In the genomic region with DNA sequence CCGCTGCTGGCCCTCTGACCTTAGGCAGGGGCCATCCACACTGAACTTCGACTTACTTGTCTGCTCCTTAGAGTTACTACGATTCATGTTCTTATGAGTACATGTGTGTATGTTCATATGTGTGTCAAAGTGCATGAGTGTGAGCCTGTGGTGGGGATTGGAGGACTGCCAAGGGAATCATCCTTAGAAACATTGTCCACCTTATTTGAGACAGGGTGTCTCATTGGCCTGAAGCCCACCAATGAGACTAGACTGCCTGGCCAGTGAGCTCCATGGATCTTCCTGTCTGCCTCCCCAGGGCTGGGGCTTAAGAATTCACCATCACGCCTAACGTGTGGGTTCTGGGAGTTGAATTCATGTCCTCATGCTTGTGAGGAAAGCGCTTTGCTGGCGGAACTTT, we compare ENCODE assay signal across 21 mouse cellular contexts. TPM values are rescaled to one million over a fixed set of nuclear protein-coding genes. Genes with fewer than 3 reads are reported as not detected.
DNase-seq lines count a peak whose midpoint lies in the region; TF ChIP-seq lines count a peak whose summit lies in the region.
"Had no signal": no experiment of that assay in that cellular context is flagged by ENCODE, and none has a peak within 500 bp of the region (broad histone marks: within the 10 kb centered on the region; RNA-seq: fewer than 3 reads in every experiment).

No protein-coding gene starts in this region.

- intact Hi-C loops in heart, postnatal 10 days (cut with DNase I): no loop called here
- intact Hi-C loops in left cerebral cortex, adult 2 months (cut with DNase I): loop anchor here (2.0 to 5.0 kb wide), 4 partner anchors 14 to 127 kb away; no protein-coding TSS in a partner anchor
- intact Hi-C loops in left cerebral cortex, postnatal 36 days (cut with DNase I): no loop called here

- no peak overlapping the region for H3K4me3 ChIP-seq in left cerebral cortex, adult 2 months
- H3K4me3 ChIP-seq: embryonic facial prominence, embryonic 13.5 days; embryonic facial prominence, embryonic 15.5 days; erythroblast, embryonic 14.5 days; forebrain, embryonic 10.5 days; forebrain, embryonic 12.5 days had no signal

- peak; percentile 72 for DNase-seq in heart, adult 11 months
- DNase-seq in heart, postnatal 10 days: no peak
- DNase-seq in left cerebral cortex, adult 2 months (ENCODE audit: extremely low spot score in 1 of 2, low spot score in 2 of 2): no peak
- no peak for DNase-seq in left cerebral cortex, postnatal 36 days (ENCODE audit: low spot score in 2 of 2)
- DNase-seq in retina, postnatal 1 day: peak; percentile 41
- DNase-seq in retina, embryonic 14.5 days (ENCODE audit: low spot score): no peak
- no peak for DNase-seq in embryo, embryonic 11 days
- DNase-seq: adrenal gland, adult 2 months; adrenal gland, postnatal 10 days; adrenal gland, postnatal 25 days; cerebellum, adult 11 months; cerebellum, adult 2 months; cerebellum, adult 9-10 months; cerebellum, postnatal 14 days; cerebellum, postnatal 36 days had no signal

- no peak for TF ChIP-seq CTCF in left cerebral cortex, adult 2 months (IDR thresholded peaks at IDR 0.05)

- H3K27ac ChIP-seq in left cerebral cortex, adult 2 months: peak overlapping the region; percentile 87
- H3K27ac ChIP-seq: embryonic facial prominence, embryonic 13.5 days; embryonic facial prominence, embryonic 15.5 days; forebrain, embryonic 10.5 days; forebrain, embryonic 12.5 days had no signal

RNA-seq across cellular contexts. Expression of a gene that starts 16.8 kb away (rescaled TPM):
- total RNA-seq in heart, postnatal 10 days (2021): under 1 TPM; 0.55 TPM
- total RNA-seq in left cerebral cortex, adult 2 months (2021): 100 to 1,000 TPM; 729 to 754 TPM
- 100 to 1,000 TPM; 722 to 790 TPM for total RNA-seq in left cerebral cortex, postnatal 36 days (2021)
- total RNA-seq: common myeloid progenitor, adult 5-6 weeks had no signal

Comparison
In these comparisons a context has a peak if more than half of its experiments do, and no peak if none do; other contexts are left out.
1. DNase-seq: peak in heart, adult 11 months (single experiment) and retina, postnatal 1 day (single experiment); none in heart, postnatal 10 days (0 of 2), left cerebral cortex, adult 2 months (0 of 2), left cerebral cortex, postnatal 36 days (0 of 2), retina, embryonic 14.5 days (single experiment) and embryo, embryonic 11 days (single experiment).
2. RNA of a gene that starts 16.8 kb away (total RNA-seq): 722 to 790 TPM in left cerebral cortex, postnatal 36 days and 729 to 754 TPM in left cerebral cortex, adult 2 months; 0.55 TPM in heart, postnatal 10 days; every median in the first group is over 100 times any median in the second.